Mouse (Mus musculus): ENCODE measurements around the gene Tlr2. TPM values are rescaled to one million over a fixed set of nuclear protein-coding genes. Genes with fewer than 3 reads are reported as not detected.

Tlr2 gene
- polyA plus RNA-seq, 1 experiment from 2014 or later, result 4.4 TPM

Other genes starting within 250 kb of the Tlr2 start
- 127 and 148 TPM in 2 replicates for gene Sfrp2, start 75.4 kb downstream of the Tlr2 start, polyA plus RNA-seq (2015; fragmentation: Nextera tagmentation; extraction: Ambion mirVana)
- gene Tmem131l, start 198.4 kb upstream of the Tlr2 start, polyA plus RNA-seq (2015; fragmentation: Nextera tagmentation; extraction: Ambion mirVana), result 40.2 and 44.9 TPM in 2 replicates

Measured in stomach, embryonic 15.5 days (tissue).